Mouse (Mus musculus) stomach, embryonic 15.5 days (tissue): Measurements from ENCODE around the gene Hsdl1. TPM values are rescaled to one million over a fixed set of nuclear protein-coding genes. Genes with fewer than 3 reads are reported as not detected.
A peak's percentile ranks its signal among the peaks of the same experiment; 100 is the strongest.

ENCODE experiments used
- ATAC-seq: fragments of 200-750 bp; cut with Nextera tagmentation; 2 replicates; pipeline ENCODE4 v1.8.0; 2017; ENCODE audit warnings: low read depth, moderate number of reproducible peaks, moderate TSS enrichment; ENCODE audit not compliant: insufficient read depth, low FRiP score
- H3K27ac ChIP-seq: fragments of 300-500 bp; sonication (generic); 2 replicates; pipeline ENCODE4 v1.5.1; 2015; ENCODE audit warnings: mild to moderate bottlenecking, inconsistent platforms
- H3K27me3 ChIP-seq: fragments of 300-500 bp; sonication (generic); replicated peaks from 2 replicates; pipeline ENCODE4 v1.6.1; 2015; ENCODE audit warnings: inconsistent platforms
- H3K36me3 ChIP-seq: fragments of 300-500 bp; sonication (generic); 2 replicates; pipeline ENCODE4 v1.6.1; 2015; ENCODE audit warnings: inconsistent platforms
- H3K4me1 ChIP-seq: fragments of 300-500 bp; sonication (generic); 2 replicates; pipeline ENCODE4 v1.6.1; 2015; ENCODE audit warnings: inconsistent platforms
- H3K4me2 ChIP-seq: fragments of 300-500 bp; sonication (generic); 2 replicates; pipeline ENCODE4 v1.6.1; 2015; ENCODE audit warnings: mild to moderate bottlenecking, inconsistent platforms
- H3K4me3 ChIP-seq: fragments of 300-500 bp; sonication (generic); replicated peaks from 2 replicates; pipeline ENCODE4 v1.5.1; 2015; ENCODE audit warnings: inconsistent platforms
- H3K9ac ChIP-seq: fragments of 300-500 bp; sonication (generic); 2 replicates; pipeline ENCODE4 v1.6.1; 2015; ENCODE audit warnings: inconsistent platforms
- H3K9me3 ChIP-seq: fragments of 300-500 bp; sonication (generic); 2 replicates; pipeline ENCODE4 v1.6.1; 2016; ENCODE audit warnings: inconsistent platforms
- WGBS: fragments of 180-500 bp; shearing (Covaris S2); methylation state at CpG from one replicate; pipeline ENCODE4 v1.1.7; 2015; 5-methylcytosine and 5-hydroxymethylcytosine counted together
- polyA plus RNA-seq: library from polyadenylated mRNA; unstranded; fragments of >200 nt; fragmentation: Nextera tagmentation; extraction: Ambion mirVana; gene quantifications from 2 replicates; pipeline ENCODE4 v1.2.1, GENCODE M21; 2015

Gene Hsdl1
- polyA plus RNA-seq = 31.4 and 32.2 TPM in 2 replicates

GRCm38 (mm10) chr8:119574437-119575365 lies at the start of gene Hsdl1, which contains the start of gene Dnaaf1:
TSS of gene Hsdl1 (minus strand) at chr8:119575183.
TSS of gene Dnaaf1 (plus strand) at chr8:119575235.
- peak; percentile 82 for ATAC-seq
- H3K9ac ChIP-seq = peak within 1 kb of the TSS; percentile 60
- H3K4me1 ChIP-seq = peaks cover 19% of the 10 kb centered on the region
- no peaks in the 10 kb centered on the region for H3K36me3 ChIP-seq
- WGBS = under 1% methylated on average over 89 of the region's 97 CpGs
- H3K4me2 ChIP-seq = peak within 1 kb of the TSS; percentile 96
- peak within 1 kb of the TSS; percentile 49 for H3K27ac ChIP-seq
- H3K4me3 ChIP-seq = peak within 1 kb of the TSS; percentile 68
- H3K27me3 ChIP-seq = peaks cover 3% of the 10 kb centered on the region; the same call in 1 of the 2 replicates
- H3K9me3 ChIP-seq = no peaks in the 10 kb centered on the region

DNA sequence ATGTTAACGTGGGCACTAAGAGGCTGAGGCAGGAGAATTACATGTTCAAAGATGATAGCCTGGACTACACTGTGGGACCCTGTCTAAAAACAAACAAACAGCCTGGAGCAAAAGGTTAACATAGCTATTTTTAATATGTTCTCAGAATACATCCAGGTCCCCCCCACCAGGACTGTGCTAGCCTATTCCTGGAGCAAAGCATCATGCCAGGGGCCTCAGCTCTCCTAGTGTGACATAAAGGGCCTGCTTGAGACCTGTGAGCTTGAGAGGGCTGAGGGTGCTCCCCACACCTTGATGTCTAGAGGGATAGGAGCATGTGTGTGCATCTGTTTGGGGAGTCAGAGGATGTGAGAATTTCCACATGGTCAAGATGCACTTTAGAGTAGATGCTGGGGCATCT lies 48.8 kb upstream of the Hsdl1 start:
- Histone ChIP-seq H3K36me3 (no peaks in the 10 kb centered on the region), H3K9ac (no peak overlapping the region), H3K4me2 (no peak overlapping the region), H3K27me3 (no peaks in the 10 kb centered on the region), H3K4me3 (no peak overlapping the region), H3K4me1 (no peaks in the 10 kb centered on the region), H3K9me3 (no peaks in the 10 kb centered on the region), H3K27ac (no peak overlapping the region)
- WGBS = 75% methylated on average over 1 of the region's 1 CpGs
- no peak for ATAC-seq

GRCm38 (mm10) chr8:119623061-119623460 lies 48.1 kb upstream of the Hsdl1 start:
- Histone ChIP-seq H3K9ac (no peak overlapping the region), H3K4me2 (no peak overlapping the region), H3K27ac (no peak overlapping the region), H3K27me3 (no peaks in the 10 kb centered on the region), H3K9me3 (no peaks in the 10 kb centered on the region), H3K4me3 (no peak overlapping the region), H3K36me3 (no peaks in the 10 kb centered on the region), H3K4me1 (no peaks in the 10 kb centered on the region)
- 86% methylated on average over 8 of the region's 8 CpGs for WGBS
- no peak for ATAC-seq

- no peaks in the 10 kb centered on the region for H3K9me3 ChIP-seq
- H3K27ac ChIP-seq = no peak overlapping the region
- no peak overlapping the region for H3K4me2 ChIP-seq
- whole genome bisulfite sequencing = 55% methylated on average over 4 of the region's 4 CpGs
- H3K4me3 ChIP-seq = no peak overlapping the region
- ATAC-seq = no peak
- H3K4me1 ChIP-seq = no peaks in the 10 kb centered on the region
- H3K36me3 ChIP-seq = no peaks in the 10 kb centered on the region
- H3K27me3 ChIP-seq = no peaks in the 10 kb centered on the region
- no peak overlapping the region for H3K9ac ChIP-seq
These were observed 47.6 kb upstream of the Hsdl1 start for GRCm38 (mm10) chr8:119622555-119622954.

- Histone ChIP-seq H3K36me3 (no peaks in the 10 kb centered on the region), H3K4me1 (no peaks in the 10 kb centered on the region), H3K27ac (no peak overlapping the region), H3K4me3 (no peak overlapping the region), H3K9ac (no peak overlapping the region), H3K4me2 (no peak overlapping the region), H3K27me3 (no peaks in the 10 kb centered on the region), H3K9me3 (no peaks in the 10 kb centered on the region)
- ATAC-seq = no peak
- 81% methylated on average over 14 of the region's 14 CpGs for WGBS
These were observed 46.0 kb upstream of the Hsdl1 start for GRCm38 (mm10) chr8:119620848-119621465.

- Histone ChIP-seq H3K27ac (no peak overlapping the region), H3K4me3 (no peak overlapping the region), H3K27me3 (no peaks in the 10 kb centered on the region), H3K9me3 (no peaks in the 10 kb centered on the region), H3K4me2 (no peak overlapping the region), H3K9ac (no peak overlapping the region), H3K36me3 (no peaks in the 10 kb centered on the region), H3K4me1 (no peaks in the 10 kb centered on the region)
- WGBS = 67% methylated on average over 6 of the region's 6 CpGs
- ATAC-seq = no peak
These were observed 45.3 kb upstream of the Hsdl1 start for GRCm38 (mm10) chr8:119620116-119620840.

- H3K9ac ChIP-seq = no peak overlapping the region
- no peak for ATAC-seq
- no peaks in the 10 kb centered on the region for H3K4me1 ChIP-seq
- H3K4me2 ChIP-seq = no peak overlapping the region
- WGBS = 54% methylated on average over 5 of the region's 5 CpGs
- no peak overlapping the region for H3K4me3 ChIP-seq
- no peaks in the 10 kb centered on the region for H3K27me3 ChIP-seq
- no peaks in the 10 kb centered on the region for H3K36me3 ChIP-seq
- no peak overlapping the region for H3K27ac ChIP-seq
- no peaks in the 10 kb centered on the region for H3K9me3 ChIP-seq
These were observed 43.9 kb upstream of the Hsdl1 start for GRCm38 (mm10) chr8:119618887-119619286.

DNA sequence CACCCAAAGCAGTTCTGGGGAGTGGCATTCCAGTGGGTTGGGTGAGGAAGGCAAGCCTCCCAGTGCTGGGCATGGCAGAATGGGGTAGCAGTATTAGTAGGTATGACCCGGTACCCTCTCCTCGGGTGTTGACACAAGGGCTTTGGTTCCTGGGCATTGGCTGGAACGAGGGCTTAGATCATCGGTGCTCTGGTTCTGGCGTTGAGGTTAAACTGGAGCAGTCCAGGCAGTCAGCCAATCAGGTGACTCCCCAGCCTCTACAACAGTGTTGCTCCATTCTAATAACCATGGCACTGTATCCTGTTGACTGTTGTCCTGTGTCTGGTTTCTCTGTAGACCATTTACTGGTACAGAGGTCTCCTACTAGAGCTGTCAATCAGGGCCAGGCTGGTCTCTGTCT lies 42.6 kb upstream of the Hsdl1 start:
- H3K36me3 ChIP-seq = no peaks in the 10 kb centered on the region

GRCm38 (mm10) chr8:119616811-119617210 lies 41.8 kb upstream of the Hsdl1 start:
- H3K36me3 ChIP-seq = no peaks in the 10 kb centered on the region
- no peak overlapping the region for H3K4me3 ChIP-seq
- H3K9ac ChIP-seq = no peak overlapping the region
- no peak for ATAC-seq
- 90% methylated on average over 4 of the region's 4 CpGs for WGBS
- H3K27me3 ChIP-seq = no peaks in the 10 kb centered on the region
- H3K27ac ChIP-seq = no peak overlapping the region
- H3K4me2 ChIP-seq = no peak overlapping the region
- no peaks in the 10 kb centered on the region for H3K9me3 ChIP-seq
- no peaks in the 10 kb centered on the region for H3K4me1 ChIP-seq

More for the DNA sequence above, 42.6 kb upstream of the Hsdl1 start:
- 80% methylated on average over 5 of the region's 5 CpGs for WGBS
- Histone ChIP-seq H3K27ac (no peak overlapping the region), H3K27me3 (no peaks in the 10 kb centered on the region), H3K9me3 (no peaks in the 10 kb centered on the region), H3K9ac (no peak overlapping the region), H3K4me3 (no peak overlapping the region), H3K4me2 (no peak overlapping the region), H3K4me1 (no peaks in the 10 kb centered on the region)
- ATAC-seq = no peak

GRCm38 (mm10) chr8:119616358-119616757 lies 41.4 kb upstream of the Hsdl1 start:
- Histone ChIP-seq H3K36me3 (no peaks in the 10 kb centered on the region), H3K9me3 (no peaks in the 10 kb centered on the region), H3K27ac (no peak overlapping the region), H3K4me2 (no peak overlapping the region), H3K4me1 (no peaks in the 10 kb centered on the region), H3K9ac (no peak overlapping the region), H3K4me3 (no peak overlapping the region), H3K27me3 (no peaks in the 10 kb centered on the region)
- WGBS = 67% methylated on average over 7 of the region's 7 CpGs
- ATAC-seq = no peak

DNA sequence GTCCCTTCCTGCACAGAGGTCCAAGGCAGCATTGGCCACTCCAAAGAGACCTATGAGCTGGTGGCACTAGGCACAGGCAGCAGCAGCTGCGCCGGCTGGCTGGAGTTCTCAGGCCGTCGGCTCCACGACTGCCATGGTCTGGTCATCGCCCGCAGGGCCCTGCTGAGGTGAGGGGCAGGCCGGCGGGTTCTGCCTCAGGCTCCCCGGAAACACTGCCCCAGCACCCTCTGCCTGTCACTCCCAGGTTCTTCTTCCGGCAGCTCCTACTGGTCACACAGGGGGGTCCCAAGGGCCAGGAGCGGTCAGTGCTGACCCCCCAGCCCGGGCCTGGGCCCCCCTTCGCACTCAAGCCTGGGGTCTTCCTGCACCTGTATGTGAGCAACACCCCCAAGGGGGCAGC lies 40.1 kb upstream of the Hsdl1 start:
- Histone ChIP-seq H3K9ac (no peak overlapping the region), H3K27me3 (no peaks in the 10 kb centered on the region), H3K9me3 (no peaks in the 10 kb centered on the region), H3K4me1 (no peaks in the 10 kb centered on the region), H3K4me3 (no peak overlapping the region), H3K27ac (no peak overlapping the region), H3K36me3 (no peaks in the 10 kb centered on the region), H3K4me2 (no peak overlapping the region)
- 81% methylated on average over 14 of the region's 14 CpGs for WGBS
- ATAC-seq = no peak; the same call in 1 of the 2 replicates
